Mouse (Mus musculus): ENCODE results near the gene Bglap3.
A peak's percentile ranks its signal among the peaks of the same experiment; 100 is the strongest.
"Not testable (repeated sequence)": the region's sequence is repeated elsewhere in the genome, so short reads cannot be mapped to it uniquely, and the experiment has no call there.

The Bglap3 gene

DNA sequence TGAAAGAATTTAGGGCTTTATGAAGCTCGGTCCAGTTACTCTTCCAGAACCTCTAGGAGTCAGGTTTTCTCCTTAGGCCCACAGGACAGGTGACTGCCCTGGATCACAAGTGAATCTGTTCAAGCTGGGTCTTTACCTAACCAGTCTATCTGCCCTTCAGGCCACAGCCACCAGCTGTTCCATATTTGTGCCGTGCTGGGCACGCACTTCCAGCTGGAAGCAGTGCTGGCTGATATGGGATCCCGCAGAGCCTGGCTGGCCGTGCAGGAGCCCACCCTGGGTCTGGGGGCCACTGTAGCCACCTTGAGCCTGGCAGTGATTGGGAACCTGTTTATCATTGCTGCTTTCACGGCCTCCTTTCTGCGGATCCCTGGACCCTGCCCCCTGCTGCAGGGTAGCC is 4.1 kb upstream of the Bglap3 start:
- not testable (repeated sequence) for DNase-seq (ENCODE audit: low read depth)

DNA sequence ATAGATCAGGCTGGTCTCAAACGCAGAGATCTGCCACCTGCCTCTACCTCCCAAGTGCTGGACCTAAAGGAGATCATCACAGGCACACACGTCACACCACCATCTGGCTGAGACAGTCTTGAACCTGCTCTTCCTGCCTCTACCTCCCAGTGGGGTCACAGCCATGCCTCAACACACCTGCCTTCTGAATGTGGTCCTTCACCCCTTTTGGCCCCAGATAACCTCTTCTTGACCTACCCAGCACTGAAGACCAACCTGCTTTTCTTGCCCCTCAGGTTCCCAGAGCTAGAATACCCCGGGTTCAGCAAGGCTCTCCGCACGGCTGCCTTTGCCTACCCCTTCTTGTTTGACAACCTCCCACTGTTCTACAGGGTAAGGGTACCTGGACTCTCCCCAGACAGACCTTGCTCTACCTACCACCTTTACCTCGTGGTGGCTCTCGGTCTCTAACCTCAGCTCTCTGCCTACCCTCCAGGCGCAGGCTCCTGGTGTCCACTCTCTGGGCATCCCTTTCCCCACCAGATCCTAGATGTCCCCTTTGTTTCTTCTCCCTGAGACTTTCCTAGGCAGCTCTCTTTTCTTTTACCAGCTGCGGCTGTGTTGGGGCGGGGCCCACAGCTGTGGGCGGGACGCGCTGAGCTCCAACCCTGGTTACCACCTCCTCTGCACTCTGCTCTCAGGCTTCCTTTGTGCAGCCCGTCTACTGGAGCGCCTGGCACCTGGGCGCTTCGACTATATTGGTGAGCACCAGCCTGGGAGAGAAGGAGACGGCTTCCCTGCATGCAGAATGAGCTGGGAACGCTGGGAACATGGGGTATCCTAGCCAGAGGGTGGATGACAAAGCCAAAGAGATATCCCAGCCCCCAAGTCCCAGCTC is 3.4 kb upstream of the Bglap3 start:
- peak; percentile 45 for DNase-seq (ENCODE audit: low read depth)

- DNase-seq (ENCODE audit: low read depth): not testable (repeated sequence)
Measured at GRCm38 (mm10) chr3:88368511-88368910, 4.0 kb downstream of the Bglap3 start.

- DNase-seq (ENCODE audit: low read depth): not testable (repeated sequence)
Measured at GRCm38 (mm10) chr3:88367517-88367916, 5.0 kb downstream of the Bglap3 start.

GRCm38 (mm10) chr3:88366830-88367428 is 5.6 kb downstream of the Bglap3 start:
- not testable (repeated sequence) for DNase-seq (ENCODE audit: low read depth)

DNA sequence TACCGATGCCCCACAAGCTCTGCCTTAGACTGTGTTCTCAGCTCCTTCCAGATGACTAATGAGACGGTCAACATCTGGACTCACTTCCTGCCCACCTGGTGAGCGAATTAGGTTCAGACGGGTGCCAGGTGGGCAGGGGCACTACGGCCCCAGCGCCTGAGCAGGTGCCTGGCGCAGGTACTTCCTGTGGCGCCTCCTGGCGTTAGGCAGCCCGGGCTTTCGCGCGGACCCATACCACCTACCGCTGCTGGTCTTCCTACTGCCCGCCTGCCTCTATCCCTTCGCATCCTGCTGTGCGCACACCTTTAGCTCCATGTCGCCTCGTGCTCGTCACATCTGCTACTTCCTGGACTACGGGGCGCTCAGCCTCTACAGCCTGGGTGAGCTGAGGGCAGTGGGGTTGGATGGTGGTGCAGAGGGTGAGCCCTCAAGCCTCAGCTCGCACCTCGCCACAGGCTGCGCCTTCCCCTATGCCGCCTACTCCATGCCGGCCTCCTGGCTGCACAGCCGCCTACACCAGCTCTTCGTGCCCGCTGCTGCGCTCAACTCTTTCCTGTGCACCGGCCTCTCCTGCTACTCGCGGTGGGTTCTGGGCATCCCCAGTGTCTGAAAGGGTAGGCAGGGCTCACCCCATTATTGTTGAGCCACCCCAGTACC is 6.7 kb downstream of the Bglap3 start:
- DNase-seq (ENCODE audit: low read depth): no peak

DNA sequence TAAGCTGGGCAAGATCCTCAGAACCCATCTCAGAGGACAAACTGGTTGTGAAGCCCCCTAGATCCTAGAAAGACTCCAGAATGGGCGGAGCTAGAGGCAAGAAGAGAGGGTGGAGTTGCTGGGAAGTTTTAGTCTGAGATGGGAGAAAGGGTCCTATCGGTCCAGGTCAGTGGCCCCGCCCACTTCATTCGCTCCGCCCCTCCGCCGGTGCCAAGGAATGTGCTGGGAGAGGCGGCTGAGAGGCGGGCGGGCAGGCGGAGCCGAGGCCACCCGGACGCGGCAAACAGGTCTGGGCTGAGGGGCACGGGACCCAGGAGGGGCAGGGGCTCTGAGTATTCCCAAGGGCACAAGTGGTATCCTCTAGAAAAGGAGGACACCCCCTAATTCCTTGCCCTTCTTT is 8.2 kb downstream of the Bglap3 start, which contains the start of gene Paqr6:
Gene Paqr6 (plus strand): TSS at position 248 of the 400 bp plus-strand sequence.
- DNase-seq (ENCODE audit: low read depth): no peak

- no peak for DNase-seq (ENCODE audit: low read depth)
Measured at GRCm38 (mm10) chr3:88363700-88364099, 8.8 kb downstream of the Bglap3 start.

- no peak for DNase-seq (ENCODE audit: low read depth)
Measured at GRCm38 (mm10) chr3:88361612-88362313, 10.8 kb downstream of the Bglap3 start.

DNA sequence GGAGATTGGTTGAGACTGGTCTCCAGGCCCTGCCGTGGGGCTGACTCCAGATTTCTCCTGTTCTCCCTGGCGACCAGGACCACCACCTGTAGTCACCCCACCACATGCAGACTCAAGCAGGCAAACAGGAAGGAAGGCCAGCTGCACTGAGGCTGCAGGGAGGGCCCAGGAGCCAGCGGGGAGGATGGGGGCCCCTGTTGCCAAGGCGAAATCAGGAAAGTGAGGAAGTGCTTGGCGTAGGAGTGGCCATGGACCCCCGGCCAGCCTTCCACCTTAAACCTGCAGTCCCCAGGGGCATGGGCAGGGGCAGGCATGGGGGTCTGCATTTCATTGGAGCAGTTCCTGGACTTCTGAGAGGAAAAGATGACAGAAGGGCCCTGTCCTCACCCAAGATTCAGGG is 11.4 kb downstream of the Bglap3 start:
- DNase-seq (ENCODE audit: low read depth): no peak

DNA sequence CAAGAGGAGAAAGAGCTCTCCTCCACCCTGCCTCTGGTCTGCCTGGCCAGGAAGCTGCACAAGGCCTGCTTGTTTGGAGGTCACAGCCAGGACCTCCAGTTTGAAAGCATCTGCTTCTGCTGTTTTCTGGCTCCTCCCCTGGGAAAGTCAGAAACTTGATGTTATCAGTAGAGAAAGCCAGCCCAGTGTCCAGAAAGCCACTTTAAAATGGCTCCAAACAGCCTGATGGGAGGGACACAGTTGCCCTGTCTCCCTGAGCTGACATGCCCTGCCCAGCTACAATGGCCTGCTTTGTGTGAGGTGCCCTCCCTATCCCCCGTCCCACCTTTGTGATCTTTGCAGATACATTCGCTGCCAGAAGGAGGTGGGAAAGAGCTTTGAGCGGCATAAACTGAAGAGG is 12.6 kb downstream of the Bglap3 start:
- DNase-seq (ENCODE audit: low read depth): no peak

DNA sequence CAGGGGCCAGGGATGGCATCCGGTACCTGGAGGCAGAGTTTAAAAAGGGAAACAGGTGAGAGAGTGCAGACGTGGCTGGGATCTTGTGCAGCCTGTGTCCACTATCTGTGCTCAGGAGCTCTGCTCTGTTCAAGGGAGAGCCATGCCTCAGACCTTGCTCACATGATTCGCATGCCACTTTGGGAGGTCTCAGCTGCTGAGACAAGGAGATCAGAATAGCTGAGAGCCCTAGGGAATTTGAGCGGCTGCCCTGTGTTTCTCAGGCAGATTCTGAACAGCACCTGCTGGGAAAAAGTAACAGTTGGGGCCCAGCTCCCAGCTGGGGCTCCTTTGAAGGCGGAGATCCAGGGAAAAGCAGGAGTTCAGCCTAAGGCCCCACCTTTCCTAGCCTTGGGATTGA is 13.0 kb downstream of the Bglap3 start:
- DNase-seq (ENCODE audit: low read depth): no peak

GRCm38 (mm10) chr3:88354396-88355165 is 18.0 kb downstream of the Bglap3 start:
- DNase-seq (ENCODE audit: low read depth): peak; percentile 42

- DNase-seq (ENCODE audit: low read depth): no peak
Measured at GRCm38 (mm10) chr3:88352907-88353306, 19.6 kb downstream of the Bglap3 start.

DNA sequence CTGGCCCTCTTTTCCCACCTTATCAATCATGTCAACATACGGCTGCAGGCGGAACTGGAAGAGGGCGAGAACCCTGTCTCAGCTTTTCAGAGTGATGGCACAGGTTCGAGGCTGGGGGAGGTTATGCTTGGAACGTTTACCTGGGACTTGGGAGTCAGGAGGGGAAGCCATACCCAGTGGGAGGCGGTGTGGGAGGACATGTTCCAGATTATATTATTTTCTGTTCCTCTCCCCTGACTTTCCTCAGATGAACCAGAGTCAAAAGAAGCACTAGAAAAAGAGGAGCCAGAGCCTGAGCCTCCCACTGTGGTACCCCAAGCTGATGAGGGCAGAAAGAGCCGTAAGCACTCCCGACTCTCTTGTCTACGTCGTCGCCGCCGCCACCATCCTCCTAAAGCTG is 21.8 kb downstream of the Bglap3 start:
- no peak for DNase-seq (ENCODE audit: low read depth)

- DNase-seq (ENCODE audit: low read depth): no peak
Measured at GRCm38 (mm10) chr3:88339006-88339405, 33.5 kb downstream of the Bglap3 start.

DNA sequence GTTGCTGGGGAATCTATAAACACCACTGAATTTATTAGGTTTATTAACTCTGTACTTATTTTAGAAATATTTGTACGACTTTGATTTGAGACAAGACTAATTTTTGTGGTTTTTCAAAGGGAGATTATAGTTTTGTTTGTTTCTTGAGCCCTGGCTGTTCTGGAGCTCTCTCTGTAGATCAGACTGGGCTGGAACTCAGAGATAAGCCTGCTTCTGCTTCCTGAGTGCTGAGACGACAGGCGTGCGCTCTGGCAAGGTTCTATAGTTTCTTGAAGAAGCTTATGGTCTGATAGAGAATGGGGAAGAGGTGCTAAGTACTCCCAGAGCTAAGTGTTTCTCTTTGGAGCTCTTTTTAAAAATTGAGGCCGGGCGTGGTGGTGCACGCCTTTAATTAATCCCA is 34.2 kb downstream of the Bglap3 start:
- DNase-seq (ENCODE audit: low read depth): no peak

DNA sequence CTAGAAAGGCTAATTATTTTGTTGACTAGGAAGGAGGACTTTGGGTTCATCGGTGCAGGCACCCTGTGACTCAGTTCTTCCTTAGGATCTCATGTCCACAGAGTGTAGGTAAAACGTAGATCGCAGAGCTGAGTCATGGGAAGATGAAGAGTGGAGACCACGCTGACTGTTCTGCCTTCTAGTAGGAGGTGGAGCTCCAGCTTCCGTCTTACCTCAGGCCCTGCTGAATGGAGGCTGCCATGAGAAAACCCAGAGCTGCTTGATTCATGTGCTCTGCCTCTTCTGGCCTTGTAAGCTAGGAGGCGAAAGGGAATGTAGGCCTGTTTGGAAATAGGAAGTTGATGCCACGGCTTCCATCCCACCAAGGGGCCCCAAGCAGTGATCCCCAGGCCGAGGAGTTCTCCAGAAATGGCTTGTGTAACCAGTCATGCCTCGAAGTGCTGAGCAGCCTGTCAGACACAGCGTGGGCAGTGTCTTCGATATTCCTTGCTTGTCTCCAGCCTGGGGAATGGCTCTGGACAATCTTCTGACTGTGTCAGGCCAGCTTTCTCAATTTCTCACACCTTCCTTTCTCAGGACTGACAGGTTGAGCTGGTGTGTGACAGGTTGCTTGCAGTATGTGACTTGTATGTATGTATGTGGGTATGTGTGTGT is 35.0 kb downstream of the Bglap3 start:
- DNase-seq (ENCODE audit: low read depth): peak; percentile 54

GRCm38 (mm10) chr3:88336058-88337013 is 36.2 kb downstream of the Bglap3 start, which contains the start of the genes Tmem79 and Smg5:
TSS of gene Tmem79 (minus strand) at chr3:88336148.
TSS of gene Smg5 (plus strand) at chr3:88336260.
- peak; percentile 98 for DNase-seq (ENCODE audit: low read depth)

All from NIH3T3 (cell line).